Mouse (Mus musculus) ovary, adult 18-20 months (tissue): ENCODE measurements at regions not wholly inside any gene's neighbourhood (a gene's known extent, or its start where the extent isn't known, plus 50 kb on each side); places are given as distances from the start of the nearest gene placed in this dataset.

ENCODE experiments used
- DNase-seq: peaks from one replicate; pipeline ENCODE4 v3.0.0; 2022; ENCODE audit warnings: low spot score, mixed read lengths

- no peak for DNase-seq
Observed at GRCm38 (mm10) chr13:102258207-102258606, 435.2 kb upstream of the Cd180 start.

GRCm38 (mm10) chr13:102273818-102274217 lies 419.5 kb upstream of the Cd180 start:
- DNase-seq, result no peak

- DNase-seq, result no peak
Observed at GRCm38 (mm10) chr13:102275296-102275695, 418.1 kb upstream of the Cd180 start.

- no peak for DNase-seq
Observed at GRCm38 (mm10) chr13:102276885-102277284, 416.5 kb upstream of the Cd180 start.

- no peak for DNase-seq
Observed at GRCm38 (mm10) chr13:102280198-102280597, 413.2 kb upstream of the Cd180 start.

GRCm38 (mm10) chr13:102294451-102294850 lies 398.9 kb upstream of the Cd180 start:
- no peak for DNase-seq

GRCm38 (mm10) chr13:102295079-102295478 lies 398.3 kb upstream of the Cd180 start:
- no peak for DNase-seq

GRCm38 (mm10) chr13:102307983-102308382 lies 385.4 kb upstream of the Cd180 start:
- DNase-seq, result no peak

GRCm38 (mm10) chr13:102312096-102312495 lies 381.3 kb upstream of the Cd180 start:
- DNase-seq, result no peak

GRCm38 (mm10) chr13:102315921-102316692 lies 377.3 kb upstream of the Cd180 start:
- DNase-seq, result no peak

- no peak for DNase-seq
Observed at GRCm38 (mm10) chr13:102318891-102319404, 374.4 kb upstream of the Cd180 start.

- DNase-seq, result no peak
Observed at GRCm38 (mm10) chr13:102319453-102319852, 373.9 kb upstream of the Cd180 start.

GRCm38 (mm10) chr13:102323876-102324275 lies 369.5 kb upstream of the Cd180 start:
- no peak for DNase-seq

- no peak for DNase-seq
Observed at GRCm38 (mm10) chr13:102326003-102326402, 367.4 kb upstream of the Cd180 start.

- no peak for DNase-seq
Observed at GRCm38 (mm10) chr13:102326544-102326943, 366.8 kb upstream of the Cd180 start.

- no peak for DNase-seq
Observed at GRCm38 (mm10) chr13:102333667-102334066, 359.7 kb upstream of the Cd180 start.

GRCm38 (mm10) chr13:102334131-102334534 lies 359.2 kb upstream of the Cd180 start:
- peak; percentile 11 for DNase-seq

GRCm38 (mm10) chr13:102343236-102343635 lies 350.1 kb upstream of the Cd180 start:
- no peak for DNase-seq

GRCm38 (mm10) chr13:102344606-102345269 lies 348.6 kb upstream of the Cd180 start:
- DNase-seq, result no peak

GRCm38 (mm10) chr13:102349493-102349892 lies 343.9 kb upstream of the Cd180 start:
- no peak for DNase-seq

- no peak for DNase-seq
Observed at GRCm38 (mm10) chr13:102352073-102352854, 341.1 kb upstream of the Cd180 start.

GRCm38 (mm10) chr13:102355569-102355968 lies 337.8 kb upstream of the Cd180 start:
- DNase-seq, result no peak
